Mouse (Mus musculus) liver, postnatal 0 days (tissue): ENCODE results near the gene Setd1b.

Experiments used
- CTCF ChIP-seq: sonication (generic); IDR thresholded peaks from 2 replicates; pipeline ENCODE4 v1.5.1; 2016; ENCODE audit warnings: antibody characterized with exemption, low read depth
- EP300 ChIP-seq: IDR thresholded peaks from 2 replicates; pipeline ENCODE4 v1.6.1; 2016; ENCODE audit warnings: antibody characterized with exemption, low read depth, mild to moderate bottlenecking

GRCm38 (mm10) chr5:123157972-123158371, 16.0 kb downstream of the Setd1b start:
- no peak for TF ChIP-seq CTCF
- no peak for TF ChIP-seq EP300
